Mouse (Mus musculus) heart, adult 2 months (tissue): ENCODE measurements around the gene Acot7. TPM values are rescaled to one million over a fixed set of nuclear protein-coding genes. Genes with fewer than 3 reads are reported as not detected.
A peak's percentile ranks its signal among the peaks of the same experiment; 100 is the strongest.

Experiments used
- DNase-seq, 2 experiments: peaks; one replicate each; pipeline ENCODE4 v3.0.0; 2021
- H3K27ac ChIP-seq: fragments of 200-600 bp; 2 replicates; pipeline ENCODE4 v1.8.1; 2022
- H3K27me3 ChIP-seq: fragments of 200-500 bp; 2 replicates; pipeline ENCODE4 v1.6.1; 2012; ENCODE audit warnings: mild to moderate bottlenecking, low read length, inconsistent platforms, mixed read lengths; ENCODE audit not compliant: control insufficient read depth, insufficient read depth
- H3K36me3 ChIP-seq: fragments of 200-500 bp; 2 replicates; pipeline ENCODE4 v1.6.1; 2012; ENCODE audit warnings: low read length, inconsistent platforms; ENCODE audit not compliant: control insufficient read depth, insufficient read depth
- H3K4me1 ChIP-seq: fragments of 200-500 bp; 2 replicates; pipeline ENCODE4 v1.6.1; 2011; ENCODE audit warnings: low read length; ENCODE audit not compliant: control insufficient read depth, insufficient read depth
- H3K4me3 ChIP-seq: fragments of 200-600 bp; 2 replicates; pipeline ENCODE4 v1.8.1; 2022
- H3K79me2 ChIP-seq: fragments of 200-500 bp; replicated peaks from 2 replicates; pipeline ENCODE4 v1.6.1; 2012; ENCODE audit warnings: mild to moderate bottlenecking, inconsistent platforms, low read length, moderate library complexity, mixed read lengths; ENCODE audit not compliant: control insufficient read depth, insufficient read depth
- H3K9ac ChIP-seq: fragments of 200-500 bp; 2 replicates; pipeline ENCODE4 v1.6.1; 2012; ENCODE audit warnings: low read depth, mild to moderate bottlenecking, control low read depth, inconsistent platforms, low read length, mixed read lengths
- CTCF ChIP-seq: fragments of 200-600 bp; IDR thresholded peaks from 2 replicates; pipeline ENCODE4 v1.8.1; 2022; ENCODE audit warnings: antibody characterized with exemption, mild to moderate bottlenecking, moderate library complexity
- EP300 ChIP-seq: fragments of 200-500 bp; IDR thresholded peaks from 2 replicates; pipeline ENCODE4 v1.6.1; 2011; ENCODE audit warnings: low read depth, low read length, control low read depth; ENCODE audit not compliant: insufficient read depth
- POLR2A ChIP-seq: fragments of 200-500 bp; IDR thresholded peaks from 2 replicates; pipeline ENCODE4 v1.6.1; 2011; ENCODE audit warnings: mild to moderate bottlenecking, low read depth, low read length, control low read depth; ENCODE audit not compliant: insufficient read depth
- WGBS: fragments of 180-500 bp; shearing (Covaris S2); methylation state at CpG from one replicate; pipeline ENCODE4 v1.1.7; 2018; 5-methylcytosine and 5-hydroxymethylcytosine counted together
- intact Hi-C: fragments of 180-260 bp; cut with DNase I; formaldehyde crosslinking; loops from one replicate; pipeline ENCODE4 v1.15.1; 2025
- polyA plus RNA-seq: library from polyadenylated mRNA; depleted of rRNA; stranded (reverse); fragments of >200 nt; gene quantifications from 2 replicates; pipeline ENCODE4 v1.2.3, GENCODE M21; 2012
- total RNA-seq, 2 experiments: library from RNA; stranded (reverse); gene quantifications; 2 replicates each; pipeline ENCODE4 v1.2.3; 2021

Gene Acot7
- total and polyA plus RNA-seq, 3 experiments: 51.7 to 64.8 (median 58.1) TPM

DNA sequence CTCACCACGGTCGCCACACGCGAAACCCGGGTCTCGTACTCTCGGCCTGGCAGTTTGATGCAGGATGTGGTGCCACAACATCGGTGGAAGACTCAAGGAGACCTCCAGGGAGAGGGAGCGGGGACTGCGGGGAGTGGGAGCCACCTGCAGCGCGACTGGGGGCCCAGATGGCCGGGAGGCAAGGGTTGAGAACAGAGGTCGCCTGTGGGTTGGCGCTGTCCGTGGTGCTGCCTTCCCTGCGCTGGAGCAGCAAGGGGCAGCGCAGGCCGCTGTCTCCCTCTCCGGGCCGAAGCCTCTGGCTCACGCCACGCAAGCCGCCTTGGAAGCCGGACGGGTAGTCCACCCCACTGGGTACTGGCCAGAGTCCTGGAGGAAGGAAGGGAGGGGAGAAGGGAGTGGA, 109.0 kb downstream of the Acot7 start:
- Histone ChIP-seq H3K27ac (no peak overlapping the region), H3K79me2 (no peaks in the 10 kb centered on the region), H3K4me3 (no peak overlapping the region), H3K4me1 (no peaks in the 10 kb centered on the region), H3K27me3 (peaks cover 19% of the 10 kb centered on the region), H3K36me3 (no peaks in the 10 kb centered on the region), H3K9ac (no peak overlapping the region)
- intact Hi-C loops: no loop called here
- TF ChIP-seq POLR2A: no peak
- no peak for TF ChIP-seq EP300
- TF ChIP-seq CTCF: no peak
- peak; percentile 57 to 76 for DNase-seq
- 6% methylated on average over 26 of the region's 26 CpGs for WGBS

DNA sequence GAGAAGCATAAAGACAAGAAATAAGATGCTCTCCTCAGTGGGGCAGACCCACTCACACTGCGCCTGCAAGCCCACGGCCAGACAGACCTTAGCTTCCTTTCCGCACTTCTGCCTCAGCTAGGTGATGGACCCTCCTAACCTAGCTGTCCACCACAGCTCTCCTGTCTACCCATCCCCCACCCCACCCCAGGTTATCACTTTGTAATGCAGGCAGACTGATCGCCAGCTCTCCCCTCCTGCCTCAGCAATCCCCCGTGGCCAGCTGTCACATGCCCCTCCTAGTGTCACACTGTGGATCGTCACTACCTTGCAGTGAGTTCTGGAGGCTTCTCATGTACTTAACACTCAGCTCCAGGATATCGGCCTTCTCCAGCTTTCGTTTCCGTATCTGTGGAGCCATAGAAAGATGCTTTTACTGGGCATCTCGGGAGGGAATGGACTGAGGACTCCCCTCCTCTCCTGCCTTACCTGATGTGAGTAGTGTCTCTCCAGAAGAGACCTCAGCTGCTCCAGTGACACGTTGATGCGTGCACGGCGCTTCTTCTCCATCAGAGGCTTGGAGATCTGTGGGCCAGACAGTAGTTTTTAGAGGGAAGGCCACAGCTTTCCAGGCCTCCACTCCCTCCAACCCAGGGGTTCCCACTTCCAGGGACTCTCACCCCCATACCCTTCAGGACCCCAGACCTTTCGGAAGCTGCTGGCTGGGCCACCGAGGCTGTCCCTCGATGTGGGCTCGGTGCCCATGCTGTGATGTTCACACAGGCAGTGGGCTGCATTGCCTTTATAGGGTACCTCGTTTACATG, 109.6 kb downstream of the Acot7 start:
- H3K27me3 ChIP-seq: peaks cover 17% of the 10 kb centered on the region
- intact Hi-C loops: no loop called here

DNA sequence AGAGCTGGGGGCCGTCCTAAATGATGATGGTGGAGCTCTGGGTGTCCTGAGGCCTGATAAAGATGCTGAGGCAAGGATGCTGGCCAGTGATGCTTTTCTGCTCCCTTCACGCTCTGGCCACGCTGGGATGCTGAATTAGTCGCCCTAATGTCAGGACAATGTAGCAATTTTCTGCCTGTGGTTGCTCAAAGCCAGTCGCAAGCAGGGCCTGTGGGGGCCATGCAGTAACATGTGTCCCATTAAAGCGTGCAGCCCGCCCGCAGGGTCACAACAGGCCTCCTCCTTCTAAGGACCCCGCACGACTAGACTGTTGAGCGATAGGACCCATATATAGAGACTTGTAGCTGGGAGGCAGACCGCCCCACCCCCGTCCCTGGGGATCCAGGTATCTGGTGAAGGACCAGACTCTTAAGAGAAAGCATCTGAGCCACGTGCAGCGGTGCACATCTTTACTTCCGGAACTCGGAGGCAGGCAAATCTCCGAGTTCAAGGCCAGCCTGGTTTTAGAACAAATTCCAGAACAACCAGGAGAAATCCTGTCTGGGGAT, 110.5 kb downstream of the Acot7 start:
- WGBS: 57% methylated on average over 18 of the region's 18 CpGs

More for the DNA sequence above, 109.6 kb downstream of the Acot7 start:
- H3K4me3 ChIP-seq: no peak overlapping the region
- no peak for TF ChIP-seq CTCF
- TF ChIP-seq POLR2A: no peak
- TF ChIP-seq EP300: no peak
- no peak overlapping the region for H3K27ac ChIP-seq
- no peak overlapping the region for H3K9ac ChIP-seq
- H3K36me3 ChIP-seq: no peaks in the 10 kb centered on the region
- no peak for DNase-seq
- no peaks in the 10 kb centered on the region for H3K79me2 ChIP-seq
- 28% methylated on average over 19 of the region's 19 CpGs for WGBS
- no peaks in the 10 kb centered on the region for H3K4me1 ChIP-seq

DNA sequence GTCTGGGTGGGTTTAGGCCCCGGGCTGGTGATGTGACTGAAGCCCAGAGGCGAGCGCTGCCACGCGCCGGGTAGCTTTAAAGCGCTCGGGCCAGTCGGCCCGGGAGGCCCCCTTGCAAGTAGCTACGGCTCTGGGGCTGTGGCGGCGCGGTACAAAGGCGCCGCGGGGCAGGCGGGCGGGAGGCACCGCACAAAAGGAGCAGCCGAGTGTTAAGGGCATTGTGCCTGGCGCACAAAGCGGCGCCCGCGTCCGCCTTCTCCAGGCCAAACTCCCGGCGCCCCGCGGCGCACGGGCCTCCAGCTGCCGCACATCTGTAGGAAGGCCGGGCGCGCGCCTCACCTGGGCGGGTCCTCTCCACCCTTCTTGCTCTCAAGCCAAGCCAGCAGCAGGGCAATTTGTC, 112.5 kb downstream of the Acot7 start:
- Histone ChIP-seq H3K79me2 (no peaks in the 10 kb centered on the region), H3K27me3 (peaks cover 13% of the 10 kb centered on the region; the same call in 1 of the 2 replicates), H3K27ac (no peak overlapping the region), H3K9ac (no peak overlapping the region), H3K4me3 (no peak overlapping the region), H3K4me1 (peaks cover 1% of the 10 kb centered on the region; the same call in 1 of the 2 replicates), H3K36me3 (no peaks in the 10 kb centered on the region)
- WGBS: 4% methylated on average over 39 of the region's 39 CpGs
- TF ChIP-seq CTCF (no peak), EP300 (no peak), POLR2A (no peak)
- no peak for DNase-seq
- intact Hi-C loops: loop anchor here (10.0 kb wide), 1 partner anchor 266 kb away; the partner anchor contains the start of gene Zbtb48

More for the DNA sequence above, 110.5 kb downstream of the Acot7 start:
- no peaks in the 10 kb centered on the region for H3K79me2 ChIP-seq
- H3K36me3 ChIP-seq: no peaks in the 10 kb centered on the region
- no peak overlapping the region for H3K4me3 ChIP-seq
- no peaks in the 10 kb centered on the region for H3K4me1 ChIP-seq
- no peak overlapping the region for H3K9ac ChIP-seq
- H3K27ac ChIP-seq: no peak overlapping the region
- DNase-seq: no peak
- H3K27me3 ChIP-seq: peaks cover 13% of the 10 kb centered on the region; the same call in 1 of the 2 replicates
- no peak for TF ChIP-seq EP300
- TF ChIP-seq CTCF: no peak
- TF ChIP-seq POLR2A: no peak
- intact Hi-C loops: no loop called here

DNA sequence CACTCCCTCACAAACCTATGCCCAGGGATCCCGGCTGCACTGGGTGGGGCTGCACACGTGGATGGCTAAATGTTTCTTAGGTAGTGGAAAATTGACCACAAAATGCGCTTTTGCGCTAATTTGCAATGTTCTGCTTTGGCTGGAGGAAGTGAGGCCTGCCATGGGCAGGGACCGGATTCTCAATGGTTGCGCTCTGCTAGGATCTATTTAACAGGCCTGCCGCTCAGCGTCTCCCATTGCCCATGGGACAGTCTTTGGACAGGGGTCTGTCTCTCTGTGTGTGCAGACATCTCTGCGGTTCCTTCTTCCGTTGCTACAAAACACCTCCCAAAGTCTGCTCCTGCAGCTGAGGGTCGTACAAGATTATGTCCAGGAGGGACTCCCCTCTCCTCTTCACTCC, 113.1 kb downstream of the Acot7 start:
- TF ChIP-seq EP300: no peak
- no peak for TF ChIP-seq CTCF
- no peak for TF ChIP-seq POLR2A
- intact Hi-C loops: loop anchor here (10.0 kb wide), 1 partner anchor 266 kb away; the partner anchor contains the start of gene Zbtb48
- H3K36me3 ChIP-seq: no peaks in the 10 kb centered on the region
- no peak overlapping the region for H3K27ac ChIP-seq
- no peak overlapping the region for H3K9ac ChIP-seq
- DNase-seq: no peak
- H3K27me3 ChIP-seq: peaks cover 13% of the 10 kb centered on the region; the same call in 1 of the 2 replicates
- H3K4me3 ChIP-seq: no peak overlapping the region
- H3K4me1 ChIP-seq: peaks cover 3% of the 10 kb centered on the region; the same call in 1 of the 2 replicates
- 46% methylated on average over 11 of the region's 11 CpGs for WGBS
- no peaks in the 10 kb centered on the region for H3K79me2 ChIP-seq

DNA sequence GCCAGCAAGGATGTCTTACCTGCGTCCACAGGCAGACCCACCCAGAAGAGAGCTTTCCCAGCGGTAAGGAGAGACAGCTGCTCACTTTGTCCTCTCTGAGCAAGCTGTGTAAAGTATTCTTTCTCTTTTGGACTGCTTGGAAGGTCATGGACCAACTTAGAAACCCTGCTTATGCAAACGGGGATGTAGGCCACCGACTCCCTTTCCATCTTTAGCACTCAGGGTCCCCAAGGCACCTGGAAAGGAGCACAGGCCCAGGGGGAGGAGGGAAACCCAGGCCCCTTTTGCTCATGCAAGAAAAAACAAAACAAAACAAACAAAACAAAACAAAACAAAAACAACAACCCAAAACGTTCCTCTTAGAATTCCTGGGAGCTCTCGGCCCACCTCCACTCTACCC, 113.6 kb downstream of the Acot7 start, which contains the start of gene Hes3:
TSS of gene Hes3 (minus strand) at position 101 of the 400 bp plus-strand sequence.
- 51% methylated on average over 6 of the region's 6 CpGs for WGBS
- H3K4me3 ChIP-seq: no peak within 1 kb of the TSS

More for the DNA sequence above, 113.6 kb downstream of the Acot7 start, which contains the start of gene Hes3:
- no peak within 1 kb of the TSS for H3K27ac ChIP-seq
- TF ChIP-seq CTCF: no peak
- TF ChIP-seq EP300: no peak
- no peak for TF ChIP-seq POLR2A
- H3K4me1 ChIP-seq: peaks cover 5% of the 10 kb centered on the region
- H3K79me2 ChIP-seq: no peaks in the 10 kb centered on the region
- DNase-seq: no peak
- H3K9ac ChIP-seq: no peak within 1 kb of the TSS
- H3K27me3 ChIP-seq: peaks cover 11% of the 10 kb centered on the region; the same call in 1 of the 2 replicates
- H3K36me3 ChIP-seq: no peaks in the 10 kb centered on the region
- intact Hi-C loops: loop anchor here (10.0 kb wide), 1 partner anchor 267 kb away; the partner anchor contains the start of gene Zbtb48
